Mouse (Mus musculus): Measurements from ENCODE around the gene Lrtm1.

GRCm38 (mm10) chr14:29062676-29063075 is 44.7 kb downstream of the Lrtm1 start:
- no peak for TF ChIP-seq POLR2A (IDR thresholded peaks at IDR 0.05; ENCODE audit: insufficient read depth, low read length)
- TF ChIP-seq CTCF (IDR thresholded peaks at IDR 0.05; ENCODE audit: low read depth, low read length): no peak
- no peak for TF ChIP-seq EP300 (IDR thresholded peaks at IDR 0.05; ENCODE audit: insufficient read depth, low read depth, low read length)

Measured in ES-Bruce4 (cell line).